Mouse (Mus musculus) T-helper 17 cell (primary cell): ENCODE data around the gene Ccdc137.
"Not testable (repeated sequence)": the region's sequence is repeated elsewhere in the genome, so short reads cannot be mapped to it uniquely, and the experiment has no call there.

ENCODE experiments used
- in situ Hi-C, 2 experiments: fragments of 300-600 bp; cut with MboI, MseI; formaldehyde crosslinking; loops; 1 replicate in 1 of 2; 2 replicates in 1 of 2; pipeline ENCODE4 v1.15.1; 2025; ENCODE audit warnings: high pct_unique_total_duplicates in 2 of 2

The Ccdc137 gene

DNA sequence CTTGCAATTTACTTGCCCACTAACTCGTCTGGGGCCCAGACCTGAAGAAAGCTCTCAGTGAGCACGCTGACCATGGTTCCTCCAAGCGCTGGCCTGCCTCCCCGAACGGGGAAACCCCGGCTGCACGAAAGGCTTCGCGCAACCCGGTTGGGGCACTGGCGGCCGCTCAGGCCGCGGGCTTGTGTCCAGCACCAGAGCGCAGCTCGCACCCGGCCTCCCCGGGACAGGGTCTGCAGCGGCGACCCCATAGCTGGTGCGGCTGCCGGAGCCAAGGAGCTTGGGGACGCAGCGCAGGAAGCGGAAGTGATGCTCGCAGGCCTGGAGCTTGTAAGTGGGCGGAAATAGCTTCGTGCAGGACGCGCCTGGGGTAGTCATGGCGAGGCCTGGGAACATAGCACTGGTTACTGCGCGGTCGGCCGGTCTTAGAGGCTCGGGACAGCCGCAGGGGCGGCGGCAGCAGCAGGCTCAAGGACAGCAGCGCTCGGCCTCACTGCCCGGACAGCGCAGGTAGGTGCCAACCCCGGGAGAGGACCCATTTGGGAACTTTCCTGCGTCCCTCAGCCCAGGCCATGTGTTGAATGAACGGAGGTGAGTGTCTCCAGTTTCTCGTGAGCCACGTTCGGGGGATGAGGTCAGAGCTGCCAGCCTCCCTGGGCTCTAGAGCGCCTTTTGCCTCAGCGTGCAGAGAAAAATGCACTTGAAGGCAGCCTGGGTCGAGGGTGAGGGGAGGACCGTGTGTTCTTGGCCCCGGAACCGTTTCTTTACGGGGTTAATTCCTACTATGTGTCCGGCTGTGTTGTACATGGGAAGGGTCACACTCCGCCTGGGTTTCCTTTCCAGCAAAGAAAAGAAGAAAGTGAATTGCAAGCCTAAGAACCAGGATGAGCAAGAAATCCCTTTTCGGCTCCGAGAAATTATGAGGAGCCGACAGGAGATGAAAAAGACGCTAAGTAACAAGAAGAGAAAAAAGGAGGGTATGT is at the start of gene Ccdc137, which contains the start of gene Oxld1:
Ccdc137 (plus strand) TSS at position 344 of the 980 bp plus-strand sequence.
Oxld1 (minus strand) TSS at position 297 of the 980 bp plus-strand sequence.
- in situ Hi-C loops = no loop called here

DNA sequence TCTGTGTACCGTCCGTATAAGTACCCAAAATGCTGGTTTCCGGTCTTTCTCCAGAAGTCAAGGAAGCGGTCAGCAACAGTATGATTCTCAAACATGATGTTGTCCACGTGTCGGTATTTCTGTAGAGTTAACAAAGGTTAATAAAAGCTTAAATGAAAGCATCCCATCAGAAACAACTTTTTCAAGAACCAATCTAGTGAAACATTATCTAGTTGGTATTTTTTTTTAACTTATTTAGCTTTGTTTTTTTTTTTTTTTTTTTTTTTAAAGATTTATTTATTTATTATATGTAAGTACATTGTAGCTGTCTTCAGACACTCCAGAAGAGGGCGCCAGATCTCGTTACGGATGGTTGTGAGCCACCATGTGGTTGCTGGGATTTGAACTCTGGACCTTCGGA is 44.3 kb upstream of the Ccdc137 start:
- in situ Hi-C loops = not testable (repeated sequence)

DNA sequence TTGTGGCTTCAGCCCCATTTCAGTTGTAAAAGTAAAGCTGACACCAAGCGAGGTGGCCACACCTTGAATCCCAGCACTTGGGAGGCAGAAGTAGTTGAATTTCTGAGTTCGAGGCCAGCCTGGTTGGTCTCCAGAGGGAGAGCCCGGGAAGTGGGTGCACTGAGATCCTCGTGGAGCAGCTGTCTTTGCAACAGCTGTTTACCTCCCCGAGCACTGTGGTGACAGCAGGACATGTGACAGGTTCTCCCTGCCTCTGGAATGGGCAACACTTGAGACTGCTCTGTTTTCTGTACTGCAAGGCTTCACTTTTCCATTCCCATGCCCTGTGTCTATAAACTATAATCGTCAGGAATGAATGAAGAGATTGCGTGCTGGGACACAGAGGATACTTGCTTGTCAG is 40.1 kb upstream of the Ccdc137 start:
- in situ Hi-C loops = no loop called here

DNA sequence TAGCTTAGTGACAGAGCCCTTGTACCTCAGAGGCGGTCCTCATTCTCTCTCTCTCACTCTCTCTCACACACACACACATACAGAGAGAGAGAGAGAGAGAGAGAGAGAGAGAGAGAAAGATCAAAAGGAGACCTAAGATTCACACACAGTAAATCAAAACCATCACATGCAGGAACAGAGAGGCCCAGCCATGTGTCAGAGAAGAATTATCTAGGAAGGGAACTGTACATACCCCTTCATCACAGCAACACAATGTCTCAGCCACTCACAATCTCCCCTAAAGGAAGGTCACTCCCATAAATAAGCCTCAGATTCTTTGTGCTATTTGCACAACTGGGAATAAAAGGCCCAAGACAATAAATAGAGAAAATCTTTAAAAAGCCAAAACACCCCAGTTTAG is 39.3 kb upstream of the Ccdc137 start:
- in situ Hi-C loops = no loop called here

DNA sequence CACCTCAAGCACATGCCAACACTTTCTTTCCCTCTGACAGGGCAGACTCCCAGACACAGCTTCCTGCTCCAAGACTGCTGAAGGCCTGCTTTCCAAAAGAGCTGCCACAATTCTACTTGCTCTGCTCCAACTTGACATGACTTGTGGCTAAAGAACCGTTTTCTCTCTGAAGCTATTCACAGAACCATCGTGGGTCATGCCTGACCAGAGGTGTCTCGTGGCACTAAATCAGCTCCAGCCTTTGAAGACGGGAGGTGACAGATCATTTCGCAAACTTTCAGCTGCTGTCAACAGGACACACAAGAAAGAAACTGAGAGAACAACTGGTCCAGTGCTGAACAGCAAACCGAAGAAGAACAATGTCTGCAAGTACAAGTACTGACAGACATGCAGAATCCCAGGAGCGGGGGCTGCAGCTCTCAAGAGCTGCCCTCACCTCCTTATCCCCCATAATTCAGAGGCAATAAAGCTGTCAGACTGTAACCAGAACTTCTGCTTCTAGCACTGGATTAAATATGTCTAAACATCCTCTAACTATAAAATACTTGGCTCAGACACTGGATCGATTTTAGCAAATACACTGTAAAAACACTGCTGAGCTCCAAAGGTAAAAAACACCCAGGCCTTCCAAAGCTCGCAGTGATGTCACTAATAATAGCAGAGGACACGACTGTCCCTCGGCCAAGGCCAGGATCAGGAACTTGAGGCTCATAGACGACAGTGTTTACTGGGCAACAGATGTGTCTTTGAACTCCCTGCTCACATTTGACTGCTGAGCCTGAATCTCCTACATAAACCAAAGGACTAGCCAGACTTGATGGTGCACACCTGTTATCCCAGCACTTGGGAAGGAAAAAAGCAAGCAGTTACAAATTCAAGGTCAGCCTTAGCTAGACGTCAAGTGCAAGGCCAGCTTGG is 35.0 kb upstream of the Ccdc137 start:
- in situ Hi-C loops = no loop called here

DNA sequence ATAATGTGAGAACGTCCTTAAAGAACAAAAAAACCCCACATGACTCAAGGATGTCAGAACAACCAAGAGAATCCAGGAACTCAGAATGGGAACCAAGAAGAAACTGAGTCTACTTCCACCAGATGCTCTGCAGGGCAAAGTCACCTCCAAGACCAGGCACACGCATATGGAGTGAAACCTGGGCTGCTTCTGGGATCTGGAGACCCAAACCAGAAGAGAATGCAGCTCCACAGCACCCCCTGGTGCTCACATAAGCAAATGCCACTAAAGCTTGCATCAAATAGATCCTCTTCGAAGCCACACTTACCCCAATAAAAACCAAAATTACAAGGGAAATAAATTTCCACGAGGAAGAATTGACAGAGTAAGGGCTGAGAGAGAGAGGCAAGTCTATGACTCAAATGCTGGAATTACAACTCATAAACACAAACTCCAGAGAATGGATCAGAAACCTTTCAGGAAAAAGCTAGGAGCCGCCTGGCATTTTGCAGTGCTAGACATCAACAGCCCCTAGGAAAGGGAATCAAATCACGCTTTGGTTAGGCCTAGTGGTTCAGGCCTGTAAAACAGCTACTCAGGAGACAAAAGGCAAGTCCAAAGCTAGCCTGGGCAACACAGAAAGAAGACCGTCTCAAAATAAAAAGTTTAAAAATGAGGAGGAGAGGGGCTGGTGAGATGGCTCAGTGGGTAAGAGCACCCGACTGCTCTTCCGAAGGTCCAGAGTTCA is 34.2 kb upstream of the Ccdc137 start:
- in situ Hi-C loops = no loop called here

DNA sequence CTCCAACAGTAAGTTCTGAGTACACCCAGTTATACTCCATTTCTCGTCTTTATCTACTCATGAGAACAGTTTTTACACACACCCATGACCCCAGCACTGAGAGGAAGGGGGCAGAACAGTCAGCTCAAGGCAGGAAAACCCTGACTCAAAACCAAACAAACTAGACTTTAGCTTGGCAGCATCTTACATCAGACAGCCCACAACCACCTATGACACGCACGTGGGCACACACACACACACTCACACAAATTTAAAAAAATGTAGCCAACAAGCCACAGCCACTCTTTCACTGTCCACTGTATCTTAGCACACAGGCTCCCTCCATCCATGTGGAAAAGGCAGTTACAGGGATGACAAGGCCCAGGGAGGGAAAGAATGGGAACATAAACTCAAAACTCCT is 31.2 kb upstream of the Ccdc137 start:
- in situ Hi-C loops = no loop called here

DNA sequence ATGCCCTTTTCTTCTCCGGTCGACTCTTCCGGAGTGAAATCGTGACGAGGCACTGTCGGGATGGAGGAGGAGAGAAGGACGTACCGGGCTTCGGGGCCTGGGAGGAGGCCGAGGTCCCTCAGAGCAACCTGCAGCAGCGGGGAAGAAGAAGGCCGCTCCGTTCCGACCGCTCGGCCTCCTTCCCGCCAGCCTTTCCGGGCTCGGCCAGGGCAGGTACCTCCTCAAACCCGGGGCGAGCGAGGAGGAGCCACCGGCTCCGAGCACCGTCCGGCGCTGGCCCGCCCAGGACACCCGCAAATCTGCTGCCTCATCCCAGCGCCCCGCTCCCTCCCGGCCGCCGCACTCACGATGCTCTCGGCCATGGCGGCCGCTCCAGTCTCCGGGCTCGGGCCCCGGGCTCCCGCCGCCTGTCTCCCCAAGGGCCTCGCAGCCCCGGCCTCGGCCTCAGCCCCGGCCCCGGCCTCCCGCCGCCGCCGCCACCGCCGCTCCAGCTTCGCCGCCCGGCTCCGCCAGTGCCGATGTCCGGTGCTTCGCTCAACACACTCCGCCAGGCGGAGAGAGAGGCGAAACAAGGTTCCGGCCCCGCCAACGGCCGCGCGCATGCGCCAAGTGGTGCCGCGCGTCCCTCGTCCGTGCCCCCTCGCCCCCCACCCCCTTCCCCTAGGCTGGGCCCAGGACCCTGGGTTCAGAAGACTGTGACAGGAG is 20.6 kb upstream of the Ccdc137 start, which contains the start of gene Nploc4:
Nploc4 (minus strand) TSS at position 557 of the 705 bp plus-strand sequence.
- in situ Hi-C loops = no loop called here

DNA sequence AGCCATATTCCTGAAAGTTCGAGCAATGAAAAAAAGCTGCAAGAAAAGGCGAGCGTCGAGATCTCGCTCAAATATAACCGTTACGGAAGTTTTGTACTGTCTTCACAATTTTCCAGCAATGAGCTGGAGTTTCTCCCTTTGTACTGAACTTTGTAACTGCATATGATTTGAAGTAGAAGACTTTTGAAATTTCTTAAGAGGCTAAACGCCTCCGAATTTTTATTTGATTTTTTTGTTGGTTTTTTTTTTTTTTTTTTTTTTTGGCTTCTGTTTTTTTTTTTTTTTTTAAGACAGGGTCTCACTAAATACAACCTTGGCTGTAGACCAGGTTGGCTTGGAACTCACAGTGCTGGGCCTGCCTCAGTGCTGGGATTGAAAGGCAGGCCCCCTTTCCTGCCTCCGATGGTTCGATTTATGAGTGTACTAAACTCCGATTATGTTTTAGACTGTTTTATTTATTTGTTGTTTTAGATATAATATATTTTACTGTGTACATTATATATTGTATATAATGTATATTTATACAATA is 20.0 kb upstream of the Ccdc137 start:
- in situ Hi-C loops = no loop called here

DNA sequence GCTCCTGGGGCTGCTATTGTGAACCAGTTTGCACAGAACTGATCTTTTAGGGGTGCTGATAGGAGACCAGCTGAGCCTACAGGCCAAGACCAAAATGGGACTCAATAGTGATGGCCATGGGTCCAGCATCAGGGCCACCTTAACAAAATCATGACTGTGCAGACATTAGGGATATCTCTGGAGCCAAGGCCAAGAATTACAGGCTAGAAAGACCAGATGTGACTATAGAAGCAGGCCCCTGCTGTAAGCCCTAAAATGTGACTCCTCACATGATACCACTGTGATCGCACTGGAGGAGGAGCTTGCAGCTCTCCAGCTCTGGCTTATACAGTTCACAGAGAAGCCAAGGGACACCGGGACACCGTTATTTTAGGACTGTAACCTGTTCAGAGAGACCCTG is 15.6 kb upstream of the Ccdc137 start, which contains the start of gene Tspan10:
Tspan10 (plus strand) TSS at position 301 of the 400 bp plus-strand sequence.
- in situ Hi-C loops = loop anchor here in 1 of 2 experiments (10.0 kb wide), 1 partner anchor 638 kb away; no protein-coding TSS in a partner anchor

DNA sequence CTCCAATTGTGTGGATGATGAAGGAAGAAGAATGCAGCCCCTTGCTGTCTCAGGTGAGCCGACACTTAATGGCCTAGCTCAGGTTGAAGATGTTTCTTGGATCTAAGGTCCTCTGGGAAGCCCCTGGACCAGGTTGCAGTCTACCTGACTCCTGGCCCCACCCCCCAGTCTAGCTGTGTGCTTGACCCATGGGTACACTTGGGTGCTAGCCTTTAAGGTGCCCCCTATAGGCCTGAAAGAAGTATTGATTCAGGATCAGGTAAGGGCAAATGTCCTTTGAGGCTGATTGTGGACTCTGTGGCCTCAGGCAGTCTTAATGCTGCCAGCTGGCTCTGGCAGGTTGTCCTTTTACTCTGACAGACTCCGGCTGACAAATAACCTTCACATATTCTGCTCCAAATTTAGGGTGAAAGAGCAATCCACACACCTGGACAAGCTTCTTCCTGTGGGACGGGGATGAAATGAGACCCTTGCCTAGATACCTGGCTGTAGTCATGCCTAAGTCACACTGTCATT is 15.1 kb upstream of the Ccdc137 start:
- in situ Hi-C loops = loop anchor here in 1 of 2 experiments (10.0 kb wide), 1 partner anchor 638 kb away; no protein-coding TSS in a partner anchor

DNA sequence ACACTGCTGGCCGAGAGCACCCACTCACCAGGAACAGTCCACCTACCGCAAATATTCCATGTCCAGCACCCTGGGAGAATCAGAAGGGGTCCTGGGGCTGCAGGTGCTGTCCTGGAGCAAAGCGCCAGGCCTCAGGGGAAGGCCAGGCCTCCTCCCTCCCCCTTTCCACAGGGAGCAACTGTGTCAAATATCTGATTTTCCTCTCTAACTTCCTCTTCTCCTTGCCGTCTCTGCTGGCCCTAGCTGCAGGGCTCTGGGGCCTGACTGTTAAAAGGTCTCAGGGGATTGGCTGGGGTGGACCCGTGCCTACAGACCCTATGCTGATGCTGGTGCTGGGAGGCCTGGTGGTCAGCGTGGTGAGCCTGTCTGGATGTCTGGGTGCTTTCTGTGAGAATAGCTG is 13.8 kb upstream of the Ccdc137 start:
- in situ Hi-C loops = loop anchor here in 1 of 2 experiments (10.0 kb wide), 1 partner anchor 639 kb away; no protein-coding TSS in a partner anchor

DNA sequence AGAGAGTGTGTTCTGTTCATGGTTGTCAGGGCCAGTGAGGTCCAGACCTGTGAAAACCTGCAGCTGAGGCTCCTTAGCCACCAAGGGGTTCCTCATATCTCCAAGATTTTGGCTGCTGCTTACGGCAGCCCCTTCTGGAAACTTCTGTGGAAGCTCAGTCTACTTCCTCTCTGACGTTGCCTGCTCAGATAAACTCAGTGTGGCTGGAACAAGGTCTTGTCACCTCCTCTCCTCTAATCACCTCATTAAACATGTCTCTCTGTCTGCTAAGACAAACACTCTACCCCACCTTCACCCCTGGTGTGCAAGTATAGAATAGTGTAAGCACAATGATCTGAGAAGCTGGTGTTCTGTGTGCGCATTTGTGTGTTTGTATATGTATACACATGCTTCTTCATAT is 12.4 kb upstream of the Ccdc137 start:
- in situ Hi-C loops = loop anchor here in 1 of 2 experiments (10.0 kb wide), 1 partner anchor 641 kb away; no protein-coding TSS in a partner anchor

DNA sequence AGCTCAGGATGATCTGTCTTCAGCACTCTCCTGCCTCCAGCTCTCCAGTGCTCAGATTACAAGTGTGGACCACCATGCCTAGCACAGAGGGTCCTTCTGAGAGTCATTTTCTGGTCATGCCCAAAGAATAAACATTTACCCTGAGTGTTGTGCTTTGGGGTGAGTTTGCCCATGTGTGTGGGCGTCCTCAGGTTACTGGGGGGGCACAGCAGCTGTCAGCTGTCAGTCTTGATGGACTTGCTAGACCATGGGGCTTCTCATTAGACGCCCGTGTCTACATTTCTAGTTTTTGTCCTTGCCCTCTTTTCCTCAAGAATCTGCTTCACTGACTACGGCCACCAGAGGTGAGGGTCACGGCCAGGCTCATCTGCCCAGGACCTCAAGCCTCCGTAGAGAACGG is 10.7 kb upstream of the Ccdc137 start:
- in situ Hi-C loops = loop anchor here in 1 of 2 experiments (10.0 kb wide), 1 partner anchor 642 kb away; no protein-coding TSS in a partner anchor

DNA sequence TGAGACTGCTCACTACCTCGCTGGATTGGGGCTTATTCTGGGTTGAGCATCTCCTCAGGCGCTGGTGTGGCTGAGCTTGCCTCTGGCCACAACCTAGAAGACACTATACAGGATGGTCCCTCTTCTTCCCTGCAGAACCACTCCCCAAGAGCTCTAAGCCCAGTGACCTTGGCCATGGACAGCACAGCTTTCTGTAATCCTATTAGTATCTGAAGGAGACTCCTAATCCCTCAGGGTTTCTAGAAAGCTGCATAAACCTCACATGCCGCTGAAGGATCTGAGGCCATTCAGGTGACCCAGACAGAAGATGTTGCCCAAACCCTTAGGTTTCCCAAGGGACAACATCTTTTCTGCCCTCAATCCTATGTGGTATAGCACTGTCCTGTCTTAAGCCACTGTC is 5.7 kb upstream of the Ccdc137 start:
- in situ Hi-C loops = no loop called here

DNA sequence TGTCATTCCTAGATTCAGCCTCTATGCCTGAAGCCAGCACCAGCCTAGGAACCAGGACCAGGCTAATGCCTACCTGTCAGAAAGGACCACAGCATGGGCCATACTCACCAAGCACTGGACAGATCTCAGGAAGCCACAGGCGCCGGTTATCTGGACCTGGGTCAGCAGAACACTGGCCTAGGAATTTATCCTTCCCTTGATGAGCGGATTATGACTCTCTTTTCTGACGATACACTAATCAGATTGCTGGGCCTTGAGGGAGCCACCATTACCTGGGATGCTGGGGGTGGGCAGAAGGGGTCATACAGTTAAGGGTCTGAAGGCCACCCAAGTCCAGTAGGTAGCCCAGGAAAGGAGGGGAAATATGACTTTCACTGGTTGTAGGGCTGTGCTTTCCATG is 4.6 kb upstream of the Ccdc137 start, which contains the start of gene Pde6g:
Pde6g (minus strand) TSS at position 195 of the 400 bp plus-strand sequence.
- in situ Hi-C loops = no loop called here

DNA sequence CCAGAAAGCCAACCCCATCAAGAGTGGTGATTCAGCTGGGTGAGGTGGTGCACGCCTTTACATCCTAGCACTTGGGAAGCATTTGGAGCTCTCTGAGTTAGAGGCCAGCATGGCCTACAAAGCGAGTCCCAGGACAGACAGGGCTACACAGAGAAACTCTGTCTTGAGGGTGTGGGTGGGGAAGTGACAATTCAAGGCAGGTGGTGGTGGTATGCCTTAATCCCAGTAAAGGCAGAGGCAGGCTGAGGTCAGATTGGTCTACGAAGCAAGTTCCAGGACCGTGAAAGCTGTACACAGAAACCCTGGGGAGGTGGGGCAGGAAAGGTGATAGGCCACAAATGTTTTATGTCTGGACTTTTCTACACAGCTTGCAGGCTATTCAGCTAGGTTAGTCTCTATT is 3.0 kb upstream of the Ccdc137 start:
- in situ Hi-C loops = no loop called here

DNA sequence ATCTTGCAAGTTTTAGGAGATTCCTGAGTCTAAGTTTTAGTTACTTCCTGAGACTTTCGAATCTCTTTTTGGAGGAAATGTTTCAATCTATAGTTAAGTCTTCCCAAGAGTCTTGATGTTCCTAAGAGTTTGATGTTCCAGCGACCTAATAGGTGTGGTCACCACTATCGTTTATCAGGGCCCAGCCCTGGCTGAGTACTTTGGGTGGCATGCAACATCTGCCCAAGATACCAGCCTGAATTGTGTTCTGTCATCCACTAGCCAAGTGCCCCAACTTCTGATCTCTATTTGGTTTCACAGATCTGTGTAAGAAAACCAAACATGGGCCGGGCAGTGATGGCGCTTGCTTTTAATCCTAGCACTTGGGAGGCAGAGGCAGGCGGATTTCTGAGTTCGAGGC is 2.5 kb upstream of the Ccdc137 start:
- in situ Hi-C loops = no loop called here

DNA sequence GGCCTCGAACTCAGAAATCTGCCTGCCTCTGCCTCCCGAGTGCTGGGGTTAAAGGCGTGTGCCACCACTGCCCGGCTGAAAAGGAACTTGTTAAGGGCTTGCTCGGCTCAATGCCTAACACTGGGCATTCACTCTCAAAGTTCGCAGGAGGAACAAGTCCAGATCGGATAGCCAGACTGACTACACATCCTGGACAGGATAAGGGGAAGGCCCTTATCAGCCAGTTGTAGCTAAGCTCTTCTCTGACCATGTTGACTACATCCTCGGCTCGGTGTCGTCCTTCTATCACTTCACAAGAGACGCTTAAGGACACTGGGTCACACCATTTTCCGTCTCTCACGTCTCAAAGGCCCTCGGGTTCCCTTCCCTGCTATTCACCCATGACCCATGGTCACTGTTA is 545 bp upstream of the Ccdc137 start:
- in situ Hi-C loops = no loop called here
